Mouse (Mus musculus): Measurements from ENCODE around the gene Mepce.

The Mepce gene

DNA sequence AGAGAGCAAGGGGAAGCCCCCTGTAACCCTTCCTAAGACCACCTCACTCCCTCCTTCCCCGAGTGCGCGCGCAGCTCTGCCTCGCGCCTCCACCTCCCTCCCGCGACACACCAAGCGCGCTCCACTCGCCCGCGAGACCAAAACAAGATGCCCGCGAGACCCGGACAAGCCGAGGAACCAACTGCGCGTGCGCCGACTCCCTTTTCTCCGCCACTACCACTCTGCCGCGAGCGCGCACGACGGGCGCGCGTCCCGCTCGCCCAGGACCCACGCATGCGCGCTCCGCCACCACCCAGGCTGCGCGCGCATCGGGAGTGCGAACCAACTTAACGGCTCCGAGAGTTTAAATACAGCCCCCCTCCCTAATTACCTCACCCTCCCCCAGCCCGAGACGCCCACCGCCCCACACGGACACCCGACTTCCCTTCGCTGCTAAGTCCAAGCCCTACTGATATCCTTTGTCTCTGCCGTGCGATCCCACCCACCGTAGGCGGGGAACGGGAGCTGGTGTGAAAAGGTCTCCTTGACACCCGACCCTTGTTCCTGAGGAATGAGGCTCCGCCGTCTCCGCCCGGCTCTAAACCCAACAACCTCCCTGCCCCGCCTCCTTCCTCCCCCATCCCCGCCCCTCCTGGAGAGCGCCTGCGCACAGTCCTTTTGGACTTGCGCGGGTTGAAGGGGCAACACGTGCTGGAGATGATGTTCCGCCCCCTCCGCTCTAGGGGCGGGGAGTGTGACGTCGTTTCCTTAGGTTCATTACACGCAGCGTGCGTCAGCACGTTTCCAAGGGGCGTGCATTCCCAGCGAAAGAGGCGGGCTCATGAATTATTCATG lies 1.1 kb downstream of the Mepce start:
- peak; percentile 100 for DNase-seq

GRCm38 (mm10) chr5:137785164-137786031 lies 2.1 kb downstream of the Mepce start:
- DNase-seq = no peak

DNA sequence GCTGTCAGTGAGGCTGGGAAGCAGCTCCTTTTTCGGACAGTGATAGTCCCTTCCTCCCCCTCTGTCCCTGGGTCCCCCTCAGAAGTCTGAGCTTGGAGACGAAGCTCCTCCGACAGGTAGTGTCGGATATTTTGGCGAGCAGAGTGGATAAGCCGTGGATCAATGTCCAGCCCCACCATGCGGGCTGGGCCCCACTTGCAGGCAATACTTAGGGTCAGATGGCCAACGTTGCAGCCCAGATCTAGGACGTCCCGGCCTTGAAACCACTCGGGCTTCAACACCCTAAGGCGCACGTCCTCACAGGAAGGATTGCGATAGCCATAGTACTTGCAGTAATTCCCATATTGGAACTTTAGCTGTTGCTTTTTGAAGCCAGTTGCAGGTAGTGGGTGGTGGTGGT lies 2.9 kb downstream of the Mepce start:
- peak; percentile 38 for DNase-seq

GRCm38 (mm10) chr5:137783901-137784540 lies 3.4 kb downstream of the Mepce start:
- no peak for DNase-seq

DNA sequence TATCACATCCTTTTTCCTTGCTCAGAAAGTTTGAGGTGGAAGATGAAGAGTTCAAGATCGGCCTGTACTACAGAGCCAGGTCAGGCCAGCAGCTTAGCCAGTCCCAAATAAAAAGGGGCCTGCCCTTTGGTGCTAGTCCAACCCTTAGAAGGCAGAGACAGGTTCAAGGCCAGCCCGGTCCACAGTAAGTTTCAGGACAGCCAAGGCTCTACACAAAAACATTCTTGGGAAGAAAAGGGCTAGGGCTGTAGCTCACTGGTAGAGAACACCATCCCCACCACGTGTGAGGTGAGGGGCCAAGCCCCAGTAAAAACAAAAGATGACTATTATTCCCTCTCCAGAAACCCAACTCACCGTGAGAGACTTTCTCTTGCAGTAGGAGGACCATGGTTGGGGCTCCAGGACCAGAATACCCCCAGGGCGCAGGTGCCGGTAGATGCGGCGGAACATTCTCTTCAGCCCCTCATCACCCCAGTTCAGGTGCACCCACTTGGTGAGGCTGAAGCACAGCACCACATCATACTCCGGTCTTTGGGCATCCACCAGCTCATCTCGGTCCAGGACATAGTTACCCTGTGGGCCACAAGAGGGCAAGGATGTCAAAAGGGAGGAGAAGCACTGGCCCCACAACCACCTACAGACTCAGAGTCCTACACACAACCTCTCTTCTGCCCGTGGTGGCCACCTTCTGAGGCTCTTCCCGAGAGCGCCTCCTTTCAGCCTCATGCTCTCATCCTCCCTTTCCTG lies 4.5 kb downstream of the Mepce start:
- DNase-seq = peak; percentile 23

- DNase-seq = no peak
Observed at GRCm38 (mm10) chr5:137781661-137782060, 5.8 kb downstream of the Mepce start.

DNA sequence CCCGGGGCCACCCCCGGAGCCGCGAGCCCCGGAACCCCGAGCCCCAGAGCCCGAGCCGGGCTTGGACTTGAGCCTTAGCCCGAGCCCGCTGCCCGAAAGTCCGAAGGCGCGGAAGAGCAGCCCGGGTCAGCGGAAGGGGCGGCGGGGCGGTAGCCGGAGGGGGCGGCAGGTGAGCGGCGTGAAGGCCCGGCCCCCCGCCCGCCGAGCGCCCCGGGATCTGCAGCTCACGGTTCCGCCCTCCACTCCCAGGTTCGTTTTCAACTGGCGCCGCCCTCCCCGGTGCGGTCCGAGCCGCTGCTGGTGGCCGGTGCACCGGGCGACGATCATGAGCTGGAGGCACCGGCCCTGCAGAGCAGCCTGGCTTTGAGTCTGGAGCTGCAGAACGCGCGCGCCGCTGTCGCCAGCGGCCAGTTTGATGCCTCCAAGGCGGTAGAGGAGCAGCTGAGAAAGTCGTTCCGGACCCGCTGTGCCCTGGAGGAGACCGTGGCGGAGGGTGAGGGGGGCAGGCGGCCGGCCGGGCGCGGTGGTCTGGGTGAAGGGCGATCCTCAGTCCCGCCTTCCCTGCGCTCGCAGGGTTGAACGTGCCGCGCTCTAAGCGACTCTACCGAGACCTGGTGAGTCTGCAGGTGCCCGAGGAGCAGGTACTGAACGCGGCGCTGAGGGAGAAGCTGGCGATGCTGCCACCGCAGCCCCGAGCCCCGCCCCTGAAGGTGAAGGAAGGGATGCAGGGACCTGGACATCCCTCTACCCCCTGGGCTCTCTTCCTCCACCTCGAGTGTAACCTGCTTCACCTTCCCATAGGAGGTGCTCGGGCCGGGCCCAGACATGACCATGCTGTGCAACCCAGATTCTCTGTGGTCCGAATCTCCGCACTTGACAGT lies 8.2 kb downstream of the Mepce start:
- peak; percentile 72 for DNase-seq

DNA sequence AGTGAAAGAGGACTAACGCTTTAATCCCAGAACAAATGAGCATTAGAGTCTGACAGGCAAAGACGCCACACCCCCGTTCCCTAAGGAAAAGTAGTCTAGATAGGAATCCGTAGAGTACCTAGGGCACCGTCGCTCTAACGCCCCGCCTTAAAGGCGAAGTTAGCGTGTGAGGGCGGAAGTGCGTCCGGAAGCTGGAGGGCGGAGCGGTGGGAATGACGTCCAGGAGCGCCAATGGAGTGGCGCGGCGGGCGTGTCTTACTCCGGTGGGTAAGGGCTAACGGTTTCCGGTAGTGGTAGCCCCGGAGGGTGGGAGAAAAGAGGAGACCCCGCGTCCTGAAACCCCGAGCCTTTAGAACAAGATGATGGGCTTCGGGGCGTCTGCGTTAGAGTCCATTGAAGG lies 8.8 kb downstream of the Mepce start, which contains the start of gene Ppp1r35:
Gene Ppp1r35 (plus strand): TSS at position 215 of the 400 bp plus-strand sequence.
- peak; percentile 96 for DNase-seq

GRCm38 (mm10) chr5:137777267-137777845 lies 10.1 kb downstream of the Mepce start:
- DNase-seq = no peak

GRCm38 (mm10) chr5:137776408-137776918 lies 11.0 kb downstream of the Mepce start:
- DNase-seq = peak; percentile 67

DNA sequence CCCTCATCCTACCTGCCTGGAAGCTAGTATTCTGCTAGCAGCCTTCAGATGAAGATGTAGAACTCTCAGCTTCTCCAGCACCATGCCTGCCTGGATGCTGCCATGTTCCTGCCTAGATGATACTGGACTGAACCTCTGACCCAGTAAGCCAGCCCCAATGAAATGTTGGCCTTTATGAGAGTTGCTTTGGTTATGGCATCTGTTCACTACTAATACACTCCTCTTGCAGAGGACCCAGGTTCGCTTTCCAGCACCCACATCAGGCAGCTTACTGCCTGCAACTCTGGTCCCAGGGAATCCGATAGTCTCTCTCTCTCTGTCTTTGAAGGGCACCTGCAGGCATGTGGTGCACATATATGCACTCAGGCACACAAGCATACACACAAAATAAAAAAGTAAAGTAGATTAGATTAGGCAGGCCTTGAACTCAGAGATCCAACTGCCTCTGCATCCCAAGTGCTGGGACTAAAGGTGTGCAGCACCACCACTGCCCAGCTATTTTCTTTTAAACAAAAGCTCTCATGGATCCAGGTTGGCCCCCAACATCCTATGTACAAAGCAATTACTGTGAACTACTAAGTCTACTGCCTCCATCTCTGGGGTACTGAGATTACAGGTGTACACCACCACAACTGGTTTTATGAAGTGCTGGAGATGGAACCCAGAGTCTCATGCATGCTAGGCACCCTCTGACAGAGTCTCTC lies 11.7 kb downstream of the Mepce start:
- no peak for DNase-seq

DNA sequence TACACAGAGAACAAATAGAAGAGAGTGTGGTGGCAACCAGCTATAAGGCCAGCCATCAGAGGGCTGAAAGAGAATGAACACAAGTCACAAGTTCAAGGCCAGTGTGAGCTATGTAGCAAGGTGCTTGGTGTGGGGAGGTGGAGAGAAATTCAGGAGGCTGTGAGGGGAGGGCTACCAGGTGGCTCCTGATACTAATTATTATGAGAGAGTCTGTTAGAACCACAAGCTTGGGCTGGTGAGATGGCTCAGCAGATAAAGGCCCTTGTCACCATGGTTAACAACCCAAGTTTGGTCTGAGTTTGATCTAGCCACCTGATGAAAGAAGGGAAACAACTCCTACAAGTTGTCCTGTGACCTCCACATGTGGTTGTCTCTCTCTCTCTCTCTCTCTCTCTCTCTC lies 14.7 kb downstream of the Mepce start:
- no peak for DNase-seq

DNA sequence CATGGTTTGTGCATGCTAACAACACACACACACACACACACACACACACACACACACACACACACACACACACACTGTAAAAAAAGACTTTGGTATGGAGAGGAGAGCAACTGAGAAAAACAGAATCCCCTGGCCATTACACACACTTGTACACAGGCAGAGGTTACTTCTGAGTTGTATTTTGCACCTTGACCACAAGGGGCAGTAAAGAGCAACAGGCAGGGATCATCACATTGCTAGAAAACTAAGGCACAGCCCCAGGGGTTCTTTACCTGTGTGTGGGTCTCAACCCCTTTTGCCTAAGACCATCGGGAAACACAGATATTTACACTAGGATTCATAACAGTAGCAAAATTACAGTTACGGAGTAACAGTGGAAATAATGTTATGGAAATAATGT lies 16.7 kb downstream of the Mepce start:
- DNase-seq = peak; percentile 62

DNA sequence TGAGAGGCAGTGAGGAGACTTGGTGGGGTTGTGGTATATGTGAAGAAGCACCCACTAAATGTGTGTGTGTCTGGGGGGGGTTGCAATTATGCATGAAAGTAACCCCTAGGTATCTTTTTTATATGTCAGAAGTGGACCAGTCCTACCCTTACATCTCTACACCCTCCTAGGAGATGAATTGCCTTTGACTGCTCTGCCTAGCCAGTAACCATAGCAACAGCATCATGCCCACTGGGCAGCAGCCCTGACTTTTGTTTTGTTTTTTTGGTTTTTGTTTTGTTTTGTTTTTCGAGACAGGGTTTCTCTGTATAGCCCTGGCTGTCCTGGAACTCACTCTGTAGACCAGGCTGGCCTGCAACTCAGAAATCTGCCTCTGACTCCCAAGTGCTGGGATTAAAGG lies 19.0 kb downstream of the Mepce start:
- DNase-seq = no peak

DNA sequence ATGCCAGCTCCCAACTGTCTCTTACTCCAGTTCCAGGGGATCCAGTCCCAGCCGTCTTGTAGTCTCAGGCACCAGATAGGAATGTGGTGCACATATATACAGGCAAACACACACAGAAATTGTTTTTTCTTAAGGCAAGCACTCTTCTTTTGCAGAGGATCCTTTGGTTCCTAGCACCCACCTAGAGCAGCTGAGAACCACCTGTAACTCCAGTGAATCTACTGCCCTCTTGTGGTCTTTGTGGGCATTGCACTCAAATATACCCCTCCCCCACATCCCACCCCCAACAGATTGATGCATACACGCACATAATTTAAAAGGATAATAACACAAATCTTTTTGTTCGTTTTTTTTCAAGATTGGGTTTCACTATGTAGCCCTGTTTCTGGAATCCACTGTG lies 21.2 kb downstream of the Mepce start:
- no peak for DNase-seq

DNA sequence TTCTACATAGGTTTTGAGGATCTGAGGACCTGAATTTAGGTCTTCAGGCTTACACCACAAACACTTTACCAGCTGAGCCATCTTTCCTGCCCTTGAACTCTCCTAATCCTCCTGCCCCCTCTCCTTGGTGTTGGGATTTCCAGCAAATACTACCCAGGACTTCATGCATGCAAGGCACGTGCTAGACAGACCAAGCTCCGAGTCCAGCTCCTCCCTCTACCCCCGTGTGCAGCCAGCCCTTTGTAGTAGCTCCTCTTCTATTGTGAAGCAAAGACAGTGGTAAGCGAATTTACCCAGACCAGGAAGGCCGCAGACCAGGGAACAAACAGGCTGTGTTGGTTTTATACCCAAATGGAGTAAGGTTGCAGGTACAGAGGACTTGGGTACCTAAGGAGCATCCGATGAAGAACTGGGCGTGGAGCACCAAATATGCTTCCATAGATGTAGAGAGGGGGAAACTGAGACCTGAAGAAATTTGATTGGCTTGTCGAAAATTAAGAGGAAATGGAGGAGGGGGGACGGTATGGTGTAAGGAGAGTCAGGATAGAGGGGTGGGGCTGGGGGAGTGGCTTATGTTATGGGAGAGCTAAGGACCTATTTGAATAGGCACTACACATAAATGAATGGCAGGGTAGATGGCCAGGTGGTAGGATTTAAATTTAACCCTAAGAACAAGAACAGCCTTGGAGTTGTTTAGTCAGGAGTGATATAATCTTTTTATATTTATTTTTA lies 22.7 kb downstream of the Mepce start:
- no peak for DNase-seq

GRCm38 (mm10) chr5:137759971-137760412 lies 27.5 kb downstream of the Mepce start:
- peak; percentile 88 for DNase-seq

DNA sequence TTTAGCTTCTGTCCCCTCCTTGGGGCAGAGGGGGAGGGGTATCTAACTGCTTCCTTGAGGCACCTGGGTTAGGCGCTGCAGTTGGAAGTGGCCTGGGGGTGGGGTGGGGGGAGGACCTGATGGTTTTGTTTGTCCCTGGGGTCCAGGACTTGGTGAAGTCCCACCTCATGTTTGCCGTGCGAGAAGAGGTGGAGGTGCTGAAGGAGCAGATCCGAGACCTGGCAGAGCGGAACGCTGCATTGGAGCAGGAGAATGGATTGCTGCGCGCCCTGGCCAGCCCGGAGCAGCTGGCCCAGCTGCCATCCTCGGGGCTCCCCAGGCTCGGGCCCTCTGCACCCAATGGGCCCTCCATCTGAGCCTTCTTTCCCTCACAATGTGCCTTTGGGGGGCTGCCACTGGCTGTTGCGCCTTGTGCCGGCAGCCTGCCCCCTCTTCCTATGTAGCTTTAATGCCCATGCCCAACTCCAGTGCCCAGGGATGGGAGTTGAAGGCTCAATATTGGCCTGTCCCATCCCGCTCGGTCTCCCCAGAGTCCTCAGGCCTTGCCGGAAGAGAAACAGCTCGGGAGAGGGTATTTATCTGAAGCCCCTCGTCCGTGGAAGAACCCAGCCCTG lies 28.4 kb downstream of the Mepce start:
- no peak for DNase-seq

GRCm38 (mm10) chr5:137757887-137758286 lies 29.6 kb downstream of the Mepce start:
- DNase-seq = no peak
